Mouse (Mus musculus): Measurements from ENCODE around the gene Chst10. TPM values are rescaled to one million over a fixed set of nuclear protein-coding genes. Genes with fewer than 3 reads are reported as not detected.

Gene Chst10
- polyA plus RNA-seq (2015; fragmentation: Nextera tagmentation; extraction: Ambion mirVana), result 0.93 and 1.4 TPM in 2 replicates

- no peaks in the 10 kb centered on the region for H3K36me3 ChIP-seq (ENCODE audit: control insufficient read depth, insufficient read depth)
- peak within 1 kb of the TSS; percentile 60 for H3K4me3 ChIP-seq (ENCODE audit: low read depth, low read length)
- peak within 1 kb of the TSS; percentile 93 for H3K4me2 ChIP-seq (replicated peaks; ENCODE audit: low read depth)
- H3K4me1 ChIP-seq (replicated peaks; ENCODE audit: control insufficient read depth, insufficient read depth, low read length), result no peaks in the 10 kb centered on the region
- under 1% methylated on average over 67 of the region's 67 CpGs for WGBS
- no peaks in the 10 kb centered on the region; the same call in none of the 2 replicates for H3K27me3 ChIP-seq (replicated peaks; ENCODE audit: control insufficient read depth, insufficient read depth, low read length)
- peak; percentile 59; the same call in 1 of the 2 replicates for ATAC-seq
- no peaks in the 10 kb centered on the region for H3K9me3 ChIP-seq (ENCODE audit: control insufficient read depth)
- TF ChIP-seq CTCF (IDR thresholded peaks at IDR 0.05; ENCODE audit: low read depth), result no peak; the same call in 1 of the 2 replicates
- H3K9ac ChIP-seq (ENCODE audit: low read depth, low read length), result peak within 1 kb of the TSS; percentile 26
- no peak within 1 kb of the TSS for H3K27ac ChIP-seq (ENCODE audit: low read depth, low read length)
Observed at GRCm38 (mm10) chr1:38897431-38898248, at the start of gene Chst10. TSS of gene Chst10 (minus strand) at chr1:38898161.

DNA sequence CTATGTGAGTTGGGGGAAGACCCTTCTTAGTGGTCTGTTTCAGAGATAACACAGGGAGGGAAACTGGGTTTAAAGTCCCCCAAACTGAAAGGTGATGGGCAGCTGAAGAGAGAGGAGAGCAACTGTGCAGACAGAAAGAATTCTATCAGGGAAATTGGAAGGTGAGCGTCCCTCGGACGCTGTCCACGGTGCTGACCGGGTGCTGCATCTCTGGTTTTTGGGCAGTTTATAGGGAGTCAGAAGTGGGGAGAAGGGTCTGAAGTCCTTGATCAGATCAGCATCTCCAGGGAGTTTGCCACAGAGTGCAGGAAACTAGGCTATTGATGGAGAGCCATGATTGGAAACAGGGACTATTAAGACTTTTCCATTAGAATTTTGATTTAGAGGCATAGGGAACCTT lies 41.6 kb upstream of the Chst10 start:
- ATAC-seq, result no peak

GRCm38 (mm10) chr1:38938849-38939248 lies 40.9 kb upstream of the Chst10 start, which contains the start of gene Nms:
TSS of gene Nms (plus strand) at chr1:38939149.
- no peak for TF ChIP-seq CTCF (IDR thresholded peaks at IDR 0.05; ENCODE audit: low read depth)
- Histone ChIP-seq H3K9me3 (ENCODE audit: control insufficient read depth) (no peaks in the 10 kb centered on the region), H3K4me3 (ENCODE audit: low read depth, low read length) (no peak within 1 kb of the TSS), H3K4me2 (replicated peaks; ENCODE audit: low read depth) (no peak within 1 kb of the TSS), H3K9ac (ENCODE audit: low read depth, low read length) (no peak within 1 kb of the TSS), H3K27ac (ENCODE audit: low read depth, low read length) (no peak within 1 kb of the TSS), H3K36me3 (ENCODE audit: control insufficient read depth, insufficient read depth) (no peaks in the 10 kb centered on the region), H3K27me3 (replicated peaks; ENCODE audit: control insufficient read depth, insufficient read depth, low read length) (no peaks in the 10 kb centered on the region), H3K4me1 (replicated peaks; ENCODE audit: control insufficient read depth, insufficient read depth, low read length) (no peaks in the 10 kb centered on the region)
- WGBS, result 74% methylated on average over 6 of the region's 6 CpGs
- ATAC-seq, result no peak

More for the DNA sequence above, 41.6 kb upstream of the Chst10 start:
- H3K4me2 ChIP-seq (replicated peaks; ENCODE audit: low read depth), result no peak overlapping the region
- H3K4me3 ChIP-seq (ENCODE audit: low read depth, low read length), result no peak overlapping the region
- H3K36me3 ChIP-seq (ENCODE audit: control insufficient read depth, insufficient read depth), result no peaks in the 10 kb centered on the region
- H3K9ac ChIP-seq (ENCODE audit: low read depth, low read length), result no peak overlapping the region
- WGBS, result 4% methylated on average over 5 of the region's 5 CpGs
- no peaks in the 10 kb centered on the region for H3K27me3 ChIP-seq (replicated peaks; ENCODE audit: control insufficient read depth, insufficient read depth, low read length)
- no peaks in the 10 kb centered on the region for H3K4me1 ChIP-seq (replicated peaks; ENCODE audit: control insufficient read depth, insufficient read depth, low read length)
- H3K9me3 ChIP-seq (ENCODE audit: control insufficient read depth), result no peaks in the 10 kb centered on the region
- H3K27ac ChIP-seq (ENCODE audit: low read depth, low read length), result no peak overlapping the region
- TF ChIP-seq CTCF (IDR thresholded peaks at IDR 0.05; ENCODE audit: low read depth), result no peak

DNA sequence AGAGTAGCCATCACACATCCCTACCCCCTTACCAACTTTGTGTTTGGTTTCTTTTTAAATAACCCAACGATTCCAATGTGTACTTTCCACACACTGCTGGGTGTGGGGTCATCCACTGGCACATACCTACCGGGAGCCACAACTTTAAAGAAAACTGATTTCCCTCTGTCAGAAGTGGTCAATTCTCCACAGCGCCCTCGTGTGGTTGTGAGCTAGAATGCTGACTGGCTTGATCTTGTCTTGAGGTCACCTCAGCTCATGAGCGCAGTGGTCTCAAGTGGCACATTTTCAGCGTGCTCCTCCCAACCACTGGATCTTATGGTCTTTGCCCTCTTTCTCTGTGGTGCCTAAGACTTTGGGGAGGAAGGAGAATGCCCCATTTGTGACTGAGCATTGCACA lies 38.8 kb upstream of the Chst10 start:
- WGBS, result 19% methylated on average over 6 of the region's 6 CpGs
- H3K4me2 ChIP-seq (replicated peaks; ENCODE audit: low read depth), result no peak overlapping the region
- no peak overlapping the region for H3K4me3 ChIP-seq (ENCODE audit: low read depth, low read length)
- no peak overlapping the region for H3K9ac ChIP-seq (ENCODE audit: low read depth, low read length)
- no peak overlapping the region for H3K27ac ChIP-seq (ENCODE audit: low read depth, low read length)
- no peaks in the 10 kb centered on the region for H3K9me3 ChIP-seq (ENCODE audit: control insufficient read depth)
- ATAC-seq, result no peak
- no peaks in the 10 kb centered on the region for H3K36me3 ChIP-seq (ENCODE audit: control insufficient read depth, insufficient read depth)
- no peaks in the 10 kb centered on the region for H3K27me3 ChIP-seq (replicated peaks; ENCODE audit: control insufficient read depth, insufficient read depth, low read length)
- H3K4me1 ChIP-seq (replicated peaks; ENCODE audit: control insufficient read depth, insufficient read depth, low read length), result no peaks in the 10 kb centered on the region
- peak; percentile 79 for TF ChIP-seq CTCF (IDR thresholded peaks at IDR 0.05; ENCODE audit: low read depth)

GRCm38 (mm10) chr1:38934668-38935067 lies 36.7 kb upstream of the Chst10 start:
- Histone ChIP-seq H3K27me3 (replicated peaks; ENCODE audit: control insufficient read depth, insufficient read depth, low read length) (no peaks in the 10 kb centered on the region), H3K9me3 (ENCODE audit: control insufficient read depth) (no peaks in the 10 kb centered on the region), H3K4me2 (replicated peaks; ENCODE audit: low read depth) (no peak overlapping the region), H3K4me1 (replicated peaks; ENCODE audit: control insufficient read depth, insufficient read depth, low read length) (no peaks in the 10 kb centered on the region), H3K4me3 (ENCODE audit: low read depth, low read length) (no peak overlapping the region), H3K9ac (ENCODE audit: low read depth, low read length) (no peak overlapping the region), H3K27ac (ENCODE audit: low read depth, low read length) (no peak overlapping the region), H3K36me3 (ENCODE audit: control insufficient read depth, insufficient read depth) (no peaks in the 10 kb centered on the region)
- ATAC-seq, result no peak
- 33% methylated on average over 5 of the region's 5 CpGs for WGBS
- TF ChIP-seq CTCF (IDR thresholded peaks at IDR 0.05; ENCODE audit: low read depth), result peak; percentile 68

DNA sequence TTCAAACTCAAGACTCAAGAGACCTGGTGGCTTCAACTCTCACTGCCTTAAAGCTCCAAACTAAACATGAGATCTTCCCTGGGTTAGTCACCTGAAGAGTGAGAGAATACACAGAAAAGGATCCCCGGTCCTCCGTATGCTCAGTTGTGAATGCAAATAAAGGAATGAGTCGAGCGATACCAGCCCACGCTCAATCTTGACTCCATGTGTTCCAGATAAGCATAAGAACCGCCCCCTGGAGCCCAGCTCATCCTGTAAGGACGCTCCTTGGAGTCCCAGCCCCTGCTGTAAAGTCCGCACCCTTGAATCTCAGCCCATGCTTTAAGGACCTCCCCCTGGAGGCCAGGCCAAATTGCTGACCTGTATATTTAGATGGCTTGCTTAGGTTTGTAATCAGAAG lies 32.8 kb upstream of the Chst10 start:
- no peaks in the 10 kb centered on the region for H3K4me1 ChIP-seq (replicated peaks; ENCODE audit: control insufficient read depth, insufficient read depth, low read length)
- no peaks in the 10 kb centered on the region for H3K9me3 ChIP-seq (ENCODE audit: control insufficient read depth)
- H3K4me3 ChIP-seq (ENCODE audit: low read depth, low read length), result no peak overlapping the region
- H3K27ac ChIP-seq (ENCODE audit: low read depth, low read length), result no peak overlapping the region
- TF ChIP-seq CTCF (IDR thresholded peaks at IDR 0.05; ENCODE audit: low read depth), result no peak
- no peaks in the 10 kb centered on the region for H3K36me3 ChIP-seq (ENCODE audit: control insufficient read depth, insufficient read depth)
- H3K27me3 ChIP-seq (replicated peaks; ENCODE audit: control insufficient read depth, insufficient read depth, low read length), result no peaks in the 10 kb centered on the region
- peak; percentile 38; the same call in 1 of the 2 replicates for ATAC-seq
- 33% methylated on average over 8 of the region's 8 CpGs for WGBS
- peak overlapping the region; percentile 25 for H3K4me2 ChIP-seq (replicated peaks; ENCODE audit: low read depth)
- H3K9ac ChIP-seq (ENCODE audit: low read depth, low read length), result no peak overlapping the region
